Mouse (Mus musculus) forebrain, embryonic 14.5 days (tissue): ENCODE measurements around the gene Otulinl. TPM values are rescaled to one million over a fixed set of nuclear protein-coding genes. Genes with fewer than 3 reads are reported as not detected.

Experiments
- ATAC-seq: fragments of 200-750 bp; cut with Nextera tagmentation; 2 replicates; pipeline ENCODE4 v1.8.0; 2017; ENCODE audit warnings: mild to moderate bottlenecking, moderate library complexity
- DNase-seq: peaks from one replicate; pipeline ENCODE4 v3.0.0-alpha.2; 2015; ENCODE audit warnings: low spot score
- H3K27ac ChIP-seq: fragments of 300-500 bp; sonication (generic); 2 replicates; pipeline ENCODE4 v1.5.1; 2014; ENCODE audit warnings: low read depth, mild to moderate bottlenecking, control low read depth, low read length, moderate library complexity
- H3K27me3 ChIP-seq: fragments of 300-500 bp; sonication (generic); replicated peaks from 2 replicates; pipeline ENCODE4 v1.6.1; 2014; ENCODE audit warnings: low read length, control low read depth, mixed read lengths; ENCODE audit not compliant: control insufficient read depth, insufficient read depth
- H3K36me3 ChIP-seq: fragments of 300-500 bp; sonication (generic); 2 replicates; pipeline ENCODE4 v1.6.1; 2014; ENCODE audit warnings: low read length, control low read depth; ENCODE audit not compliant: control insufficient read depth, insufficient read depth
- H3K4me1 ChIP-seq: fragments of 300-500 bp; sonication (generic); 2 replicates; pipeline ENCODE4 v1.6.1; 2014; ENCODE audit warnings: antibody characterized with exemption, low read length, control low read depth; ENCODE audit not compliant: control insufficient read depth, insufficient read depth
- H3K4me2 ChIP-seq: fragments of 300-500 bp; sonication (generic); 2 replicates; pipeline ENCODE4 v1.6.1; 2014; ENCODE audit warnings: mild to moderate bottlenecking, control low read depth, low read length
- H3K4me3 ChIP-seq: fragments of 300-500 bp; sonication (generic); 2 replicates; pipeline ENCODE4 v1.5.1; 2014; ENCODE audit warnings: low read depth, low read length, control low read depth
- H3K9ac ChIP-seq: fragments of 300-500 bp; sonication (generic); 2 replicates; pipeline ENCODE4 v1.6.1; 2014; ENCODE audit warnings: mild to moderate bottlenecking, low read length, control low read depth, moderate library complexity
- H3K9me3 ChIP-seq: fragments of 300-500 bp; sonication (generic); replicated peaks from 2 replicates; pipeline ENCODE4 v1.6.1; 2016; ENCODE audit warnings: low read length, control low read depth, mixed read lengths; ENCODE audit not compliant: control insufficient read depth
- WGBS: fragments of 180-500 bp; shearing (Covaris S2); extraction: QIAGEN DNeasy Blood & Tissue Kit; methylation state at CpG from one replicate; pipeline ENCODE4 v1.1.7; 2014; 5-methylcytosine and 5-hydroxymethylcytosine counted together
- polyA plus RNA-seq: library from polyadenylated mRNA; unstranded; fragments of >200 nt; fragmentation: Nextera tagmentation; extraction: Ambion mirVana; gene quantifications from 2 replicates; pipeline ENCODE4 v1.2.1, GENCODE M21; 2014

Gene Otulinl
- polyA plus RNA-seq, 1 experiment from 2014 or later: 13.2 TPM

GRCm38 (mm10) chr15:27656626-27657025, 24.8 kb downstream of the Otulinl start:
- ATAC-seq (no peak), DNase-seq (no peak)
- no peaks in the 10 kb centered on the region for H3K27me3 ChIP-seq
- no peaks in the 10 kb centered on the region for H3K9me3 ChIP-seq
- H3K4me1 ChIP-seq: no peaks in the 10 kb centered on the region
- no peak overlapping the region for H3K4me3 ChIP-seq
- no peak overlapping the region for H3K9ac ChIP-seq
- H3K36me3 ChIP-seq: no peaks in the 10 kb centered on the region
- H3K4me2 ChIP-seq: no peak overlapping the region
- H3K27ac ChIP-seq: no peak overlapping the region
- 85% methylated on average over 9 of the region's 9 CpGs for WGBS

DNA sequence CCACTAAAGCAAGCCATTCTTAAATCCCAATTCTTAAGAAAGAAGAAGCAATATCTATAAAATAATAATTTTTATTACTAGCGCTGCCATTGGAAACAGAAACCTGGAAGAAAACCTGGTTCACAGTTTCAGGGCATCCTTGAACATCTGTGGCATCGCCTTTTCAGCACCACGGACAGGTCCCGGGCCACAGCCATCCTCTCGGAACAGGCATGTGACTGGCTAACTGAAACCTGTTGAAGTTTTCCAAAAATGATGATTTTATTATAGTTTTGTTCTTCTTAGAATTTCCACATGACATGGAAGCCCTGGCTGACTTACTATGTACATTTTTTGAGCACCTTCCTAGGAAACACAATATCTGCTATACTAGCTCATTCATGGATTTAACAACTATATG, 26.4 kb downstream of the Otulinl start:
- H3K4me1 ChIP-seq: no peaks in the 10 kb centered on the region
- no peak overlapping the region for H3K4me3 ChIP-seq
- no peak overlapping the region for H3K4me2 ChIP-seq
- 26% methylated on average over 5 of the region's 5 CpGs for WGBS
- ATAC-seq (no peak), DNase-seq (no peak)
- no peaks in the 10 kb centered on the region for H3K27me3 ChIP-seq
- no peak overlapping the region for H3K9ac ChIP-seq
- H3K27ac ChIP-seq: no peak overlapping the region
- H3K9me3 ChIP-seq: no peaks in the 10 kb centered on the region
- H3K36me3 ChIP-seq: no peaks in the 10 kb centered on the region

- H3K4me1 ChIP-seq: no peaks in the 10 kb centered on the region
- 51% methylated on average over 3 of the region's 3 CpGs for WGBS
- H3K9me3 ChIP-seq: no peaks in the 10 kb centered on the region
- no peak overlapping the region for H3K4me2 ChIP-seq
- no peaks in the 10 kb centered on the region for H3K36me3 ChIP-seq
- no peak overlapping the region for H3K27ac ChIP-seq
- DNase-seq: peak; percentile 73
- ATAC-seq: no peak
- H3K27me3 ChIP-seq: no peaks in the 10 kb centered on the region
- H3K9ac ChIP-seq: no peak overlapping the region
- H3K4me3 ChIP-seq: no peak overlapping the region
Measured at GRCm38 (mm10) chr15:27647686-27648085, 33.7 kb downstream of the Otulinl start.

- ATAC-seq: no peak
- 95% methylated on average over 8 of the region's 8 CpGs for WGBS
Measured at GRCm38 (mm10) chr15:27646665-27647064, 34.7 kb downstream of the Otulinl start.

GRCm38 (mm10) chr15:27645250-27645649, 36.1 kb downstream of the Otulinl start:
- Histone ChIP-seq H3K4me2 (no peak overlapping the region), H3K36me3 (no peaks in the 10 kb centered on the region), H3K9ac (no peak overlapping the region), H3K4me1 (no peaks in the 10 kb centered on the region), H3K27me3 (no peaks in the 10 kb centered on the region), H3K27ac (no peak overlapping the region), H3K4me3 (no peak overlapping the region), H3K9me3 (no peaks in the 10 kb centered on the region)
- ATAC-seq (no peak), DNase-seq (no peak)
- 83% methylated on average over 3 of the region's 3 CpGs for WGBS

More at GRCm38 (mm10) chr15:27646665-27647064, 34.7 kb downstream of the Otulinl start:
- Histone ChIP-seq H3K4me1 (no peaks in the 10 kb centered on the region), H3K27ac (no peak overlapping the region), H3K9ac (no peak overlapping the region), H3K9me3 (no peaks in the 10 kb centered on the region), H3K36me3 (no peaks in the 10 kb centered on the region), H3K4me3 (no peak overlapping the region), H3K4me2 (no peak overlapping the region), H3K27me3 (no peaks in the 10 kb centered on the region)
- no peak for DNase-seq

GRCm38 (mm10) chr15:27642895-27643294, 38.5 kb downstream of the Otulinl start:
- Histone ChIP-seq H3K9ac (no peak overlapping the region), H3K4me1 (no peaks in the 10 kb centered on the region), H3K4me2 (no peak overlapping the region), H3K36me3 (no peaks in the 10 kb centered on the region), H3K27ac (no peak overlapping the region), H3K4me3 (no peak overlapping the region), H3K9me3 (no peaks in the 10 kb centered on the region), H3K27me3 (no peaks in the 10 kb centered on the region)
- DNase-seq: no peak
- ATAC-seq: no peak
- 87% methylated on average over 3 of the region's 3 CpGs for WGBS

- 79% methylated on average over 12 of the region's 12 CpGs for WGBS
- no peak for ATAC-seq
- no peaks in the 10 kb centered on the region for H3K4me1 ChIP-seq
Measured at GRCm38 (mm10) chr15:27641171-27641570, 40.2 kb downstream of the Otulinl start.

GRCm38 (mm10) chr15:27633941-27634900, 47.2 kb downstream of the Otulinl start:
- H3K27ac ChIP-seq: no peak overlapping the region
- H3K4me3 ChIP-seq: no peak overlapping the region
- H3K9ac ChIP-seq: no peak overlapping the region
- no peak for DNase-seq
- no peak overlapping the region for H3K4me2 ChIP-seq
- no peak for ATAC-seq
- no peaks in the 10 kb centered on the region for H3K27me3 ChIP-seq
- no peaks in the 10 kb centered on the region for H3K36me3 ChIP-seq
- H3K4me1 ChIP-seq: peaks cover 7% of the 10 kb centered on the region
- no peaks in the 10 kb centered on the region for H3K9me3 ChIP-seq
- 70% methylated on average over 8 of the region's 8 CpGs for WGBS

More at GRCm38 (mm10) chr15:27641171-27641570, 40.2 kb downstream of the Otulinl start:
- Histone ChIP-seq H3K4me2 (no peak overlapping the region), H3K9ac (no peak overlapping the region), H3K4me3 (no peak overlapping the region), H3K36me3 (no peaks in the 10 kb centered on the region), H3K9me3 (no peaks in the 10 kb centered on the region), H3K27ac (no peak overlapping the region), H3K27me3 (no peaks in the 10 kb centered on the region)
- no peak for DNase-seq
